Mouse (Mus musculus) cortical plate, adult 2 months (tissue): ENCODE measurements around the gene Rgs10.

Source experiments
- CTCF ChIP-seq: fragments of 200-500 bp; IDR thresholded peaks from 2 replicates; pipeline ENCODE4 v1.5.1; 2011; ENCODE audit warnings: mild to moderate bottlenecking, control low read depth, low read length; ENCODE audit not compliant: insufficient read depth; ENCODE audit errors: extremely low read depth
- POLR2A ChIP-seq: fragments of 200-500 bp; IDR thresholded peaks from 2 replicates; pipeline ENCODE4 v1.6.1; 2011; ENCODE audit warnings: mild to moderate bottlenecking, low read length, control low read depth; ENCODE audit not compliant: insufficient read depth; ENCODE audit errors: extremely low read depth

DNA sequence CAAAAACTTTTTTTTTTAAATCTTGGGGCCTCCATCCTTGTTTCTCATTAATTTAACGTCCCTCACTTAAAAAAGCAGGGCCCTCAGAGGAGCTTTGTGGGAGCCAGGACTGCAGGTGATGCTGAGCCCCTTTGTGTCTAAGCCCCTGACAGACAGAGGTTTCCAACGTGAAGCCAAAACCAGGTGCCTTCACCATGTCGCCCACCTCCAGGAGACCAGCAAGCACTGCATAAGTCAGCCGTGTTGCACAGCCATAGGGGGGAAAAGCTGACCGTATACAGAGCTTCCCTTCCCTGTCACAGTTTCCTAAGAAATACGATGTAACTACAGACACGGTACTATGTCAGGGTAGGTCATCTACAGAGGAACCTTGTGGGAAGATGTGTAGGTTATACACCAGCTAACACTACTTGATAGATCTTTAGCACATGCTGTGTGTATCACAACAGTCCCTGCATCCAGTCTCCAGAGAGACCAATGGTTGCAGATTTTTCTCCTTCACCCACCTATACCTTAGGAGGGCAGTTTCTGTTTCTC is 35.3 kb downstream of the Rgs10 start:
- TF ChIP-seq CTCF (no peak), POLR2A (no peak)
